ENCODE assay signal across 9 mouse cellular contexts in genomic region chr3:40532256-40532655, GRCm38 (mm10). TPM values are rescaled to one million over a fixed set of nuclear protein-coding genes. Genes with fewer than 3 reads are reported as not detected.
DNase-seq lines count a peak whose midpoint lies in the region; ATAC-seq lines count a peak whose summit lies in the region.
"Had no signal": no experiment of that assay in that cellular context is flagged by ENCODE, and none has a peak within 500 bp of the region (broad histone marks: within the 10 kb centered on the region; RNA-seq: fewer than 3 reads in every experiment).

No protein-coding gene starts in this region.

- no peak overlapping the region for H3K27ac ChIP-seq in heart, embryonic 13.5 days (replicated peaks)
- no peak overlapping the region for H3K27ac ChIP-seq in embryonic facial prominence, embryonic 12.5 days
- no peak overlapping the region for H3K27ac ChIP-seq in hindbrain, embryonic 14.5 days
- no peak overlapping the region for H3K27ac ChIP-seq in midbrain, embryonic 11.5 days (ENCODE audit: low read depth, low read length)

- no peak for DNase-seq in heart, adult 8-10 months (ENCODE audit: low spot score)
- no peak for DNase-seq in hindbrain, embryonic 14.5 days (ENCODE audit: low spot score)
- DNase-seq in midbrain, embryonic 11.5 days (ENCODE audit: low spot score, missing footprints) = peak; percentile 90
- no peak for DNase-seq in left cerebral cortex, postnatal 10 days (ENCODE audit: extremely low spot score in 1 of 2, low spot score in 2 of 2)
- no peak for DNase-seq in adrenal gland, postnatal 4 days (ENCODE audit: low spot score in 2 of 2)
- no peak for DNase-seq in thymus, postnatal 0 days (ENCODE audit: low spot score)
- DNase-seq: adrenal gland, adult 8-10 months had no signal

- 22% methylated on average over 11 of the region's 11 CpGs for WGBS in heart, embryonic 13.5 days
- 4% methylated on average over 11 of the region's 11 CpGs for WGBS in embryonic facial prominence, embryonic 12.5 days
- WGBS in hindbrain, embryonic 14.5 days = 6% methylated on average over 11 of the region's 11 CpGs
- WGBS in midbrain, embryonic 11.5 days = 6% methylated on average over 11 of the region's 11 CpGs

- H3K9me3 ChIP-seq in heart, embryonic 13.5 days = no peaks in the 10 kb centered on the region
- H3K9me3 ChIP-seq in embryonic facial prominence, embryonic 12.5 days = 0 out of 2 replicates have a peak, but pooled peaks cover 4% of the 10 kb centered on the region
- no peaks in the 10 kb centered on the region for H3K9me3 ChIP-seq in hindbrain, embryonic 14.5 days (ENCODE audit: control insufficient read depth, low read length)
- no peaks in the 10 kb centered on the region for H3K9me3 ChIP-seq in midbrain, embryonic 11.5 days (ENCODE audit: control insufficient read depth, low read length)

- peak overlapping the region; percentile 99 for H3K4me2 ChIP-seq in heart, embryonic 13.5 days
- peak overlapping the region; percentile 98 for H3K4me2 ChIP-seq in embryonic facial prominence, embryonic 12.5 days (replicated peaks)
- H3K4me2 ChIP-seq in hindbrain, embryonic 14.5 days (replicated peaks) = peak overlapping the region; percentile 97
- H3K4me2 ChIP-seq in midbrain, embryonic 11.5 days = peak overlapping the region; percentile 99

- intact Hi-C loops in left cerebral cortex, postnatal 10 days (cut with DNase I) = no loop called here

- peaks cover 48% of the 10 kb centered on the region for H3K27me3 ChIP-seq in heart, embryonic 13.5 days (replicated peaks)
- H3K27me3 ChIP-seq in embryonic facial prominence, embryonic 12.5 days = peaks cover 32% of the 10 kb centered on the region
- H3K27me3 ChIP-seq in hindbrain, embryonic 14.5 days (ENCODE audit: control insufficient read depth, insufficient read depth, low read length) = peaks cover 12% of the 10 kb centered on the region; the same call in 1 of the 2 replicates
- H3K27me3 ChIP-seq in midbrain, embryonic 11.5 days (ENCODE audit: control insufficient read depth, insufficient read depth, low read length) = peaks cover 11% of the 10 kb centered on the region

- H3K4me3 ChIP-seq in heart, embryonic 13.5 days = peak overlapping the region; percentile 64
- H3K4me3 ChIP-seq in embryonic facial prominence, embryonic 12.5 days = peak overlapping the region; percentile 49
- H3K4me3 ChIP-seq in hindbrain, embryonic 14.5 days (replicated peaks; ENCODE audit: low read length) = peak overlapping the region; percentile 54
- H3K4me3 ChIP-seq in midbrain, embryonic 11.5 days (ENCODE audit: low read depth, low read length) = peak overlapping the region; percentile 57

- H3K36me3 ChIP-seq in heart, embryonic 13.5 days = no peaks in the 10 kb centered on the region
- H3K36me3 ChIP-seq in embryonic facial prominence, embryonic 12.5 days = no peaks in the 10 kb centered on the region
- no peaks in the 10 kb centered on the region for H3K36me3 ChIP-seq in hindbrain, embryonic 14.5 days (replicated peaks; ENCODE audit: control insufficient read depth, insufficient read depth)
- no peaks in the 10 kb centered on the region for H3K36me3 ChIP-seq in midbrain, embryonic 11.5 days (ENCODE audit: control insufficient read depth, insufficient read depth, low read length)

- H3K9ac ChIP-seq in heart, embryonic 13.5 days = no peak overlapping the region
- 0 out of 2 replicates have a peak overlapping the region, but pooled peaks have one; percentile 52 for H3K9ac ChIP-seq in embryonic facial prominence, embryonic 12.5 days
- peak overlapping the region; percentile 64; the same call in 1 of the 2 replicates for H3K9ac ChIP-seq in hindbrain, embryonic 14.5 days
- peak overlapping the region; percentile 54 for H3K9ac ChIP-seq in midbrain, embryonic 11.5 days (ENCODE audit: low read length)

- peaks cover 32% of the 10 kb centered on the region for H3K4me1 ChIP-seq in heart, embryonic 13.5 days
- H3K4me1 ChIP-seq in embryonic facial prominence, embryonic 12.5 days = 0 out of 2 replicates have a peak, but pooled peaks cover 19% of the 10 kb centered on the region
- 0 out of 2 replicates have a peak, but pooled peaks cover 10% of the 10 kb centered on the region for H3K4me1 ChIP-seq in hindbrain, embryonic 14.5 days (replicated peaks; ENCODE audit: control insufficient read depth, insufficient read depth, low read length)
- peaks cover 11% of the 10 kb centered on the region; the same call in 1 of the 2 replicates for H3K4me1 ChIP-seq in midbrain, embryonic 11.5 days (ENCODE audit: control insufficient read depth, insufficient read depth, low read length)

- ATAC-seq in heart, embryonic 13.5 days (ENCODE audit: extremely low read depth, insufficient number of reproducible peaks, low FRiP score, low TSS enrichment) = no peak
- no peak for ATAC-seq in embryonic facial prominence, embryonic 12.5 days (ENCODE audit: insufficient number of reproducible peaks, insufficient read depth, low FRiP score, low TSS enrichment)
- no peak for ATAC-seq in hindbrain, embryonic 14.5 days (ENCODE audit: low FRiP score)
- ATAC-seq in midbrain, embryonic 11.5 days (ENCODE audit: low FRiP score) = no peak

RNA-seq across cellular contexts. Expression of gene Intu, which starts 1.2 kb away (rescaled TPM):
- polyA plus RNA-seq in heart, embryonic 13.5 days (2015; fragmentation: Nextera tagmentation; extraction: Ambion mirVana) = 2.8 and 3.1 TPM in 2 replicates
- total RNA-seq in heart, adult 8-10 months (2022) = 10 to 100 TPM; 17.3 to 23.2 (median 20.6) TPM
- 3.9 and 4.1 TPM in 2 replicates for polyA plus RNA-seq in embryonic facial prominence, embryonic 12.5 days (2016; fragmentation: Nextera tagmentation; extraction: Ambion mirVana)
- polyA plus RNA-seq in hindbrain, embryonic 14.5 days (2014; fragmentation: Nextera tagmentation; extraction: Ambion mirVana) = 4.1 and 4.7 TPM in 2 replicates
- polyA plus RNA-seq in midbrain, embryonic 11.5 days (2014; fragmentation: Nextera tagmentation; extraction: Ambion mirVana) = 7.8 and 9.9 TPM in 2 replicates
- 1 to 10 TPM; 5.2 to 5.9 TPM for total RNA-seq in left cerebral cortex, postnatal 10 days (2021)
- total RNA-seq in adrenal gland, postnatal 4 days (2021) = 1 to 10 TPM; 3.1 to 3.5 TPM
- 1.2 and 1.5 TPM in 2 replicates for polyA plus RNA-seq in thymus, postnatal 0 days (2015; fragmentation: Nextera tagmentation; extraction: Ambion mirVana)
